Mouse (Mus musculus) C2C12 (cell line): ENCODE results near the gene Sars2.

Source experiments
- CEBPB ChIP-seq: IDR thresholded peaks from one replicate; pipeline ENCODE4 v1.6.1; 2011; ENCODE audit warnings: low read depth, mild to moderate bottlenecking, control low read depth, moderate library complexity
- CTCF ChIP-seq: IDR thresholded peaks from one replicate; pipeline ENCODE4 v1.5.1; 2011; ENCODE audit not compliant: control insufficient read depth, insufficient read depth, insufficient read length
- FOSL1 ChIP-seq: IDR thresholded peaks from one replicate; pipeline ENCODE4 v1.8.0; 2011; ENCODE audit warnings: mild to moderate bottlenecking, low read length; ENCODE audit not compliant: poor library complexity, insufficient read depth, severe bottlenecking
- MAX ChIP-seq: IDR thresholded peaks from one replicate; pipeline ENCODE4 v1.6.1; 2011; ENCODE audit warnings: mild to moderate bottlenecking, control low read depth
- MYOD1 ChIP-seq: IDR thresholded peaks from one replicate; pipeline ENCODE4 v1.6.1; 2011; ENCODE audit warnings: low read depth; ENCODE audit not compliant: control insufficient read depth, insufficient read length
- MYOG ChIP-seq: IDR thresholded peaks from one replicate; pipeline ENCODE4 v1.6.1; 2011; ENCODE audit not compliant: control insufficient read depth, insufficient read length; ENCODE audit errors: extremely low read depth
- USF1 ChIP-seq: IDR thresholded peaks from one replicate; pipeline ENCODE4 v1.6.1; 2011; ENCODE audit warnings: low read depth, mild to moderate bottlenecking, control low read depth, moderate library complexity

GRCm38 (mm10) chr7:28693321-28693966 lies 48.3 kb upstream of the Sars2 start:
- TF ChIP-seq CTCF (no peak), MYOG (no peak), MYOD1 (no peak), CEBPB (no peak), MAX (no peak), USF1 (no peak), FOSL1 (no peak)
